Mouse (Mus musculus) large intestine, adult 2 months (tissue): ENCODE results near the gene Lpcat2. TPM values are rescaled to one million over a fixed set of nuclear protein-coding genes. Genes with fewer than 3 reads are reported as not detected.

Experiments used
- DNase-seq: peaks from one replicate; pipeline ENCODE4 v3.0.0-alpha.2; 2012; ENCODE audit warnings: low read depth, low spot score
- WGBS: fragments of 180-500 bp; shearing (Covaris S2); methylation state at CpG from one replicate; pipeline ENCODE4 v1.1.7; 2018; 5-methylcytosine and 5-hydroxymethylcytosine counted together
- polyA plus RNA-seq: library from polyadenylated mRNA; depleted of rRNA; stranded (reverse); fragments of >200 nt; gene quantifications from 2 replicates; pipeline ENCODE4 v1.2.3, GENCODE M21; 2012

Gene Lpcat2
- polyA plus RNA-seq, 1 experiment: 2.8 TPM

DNA sequence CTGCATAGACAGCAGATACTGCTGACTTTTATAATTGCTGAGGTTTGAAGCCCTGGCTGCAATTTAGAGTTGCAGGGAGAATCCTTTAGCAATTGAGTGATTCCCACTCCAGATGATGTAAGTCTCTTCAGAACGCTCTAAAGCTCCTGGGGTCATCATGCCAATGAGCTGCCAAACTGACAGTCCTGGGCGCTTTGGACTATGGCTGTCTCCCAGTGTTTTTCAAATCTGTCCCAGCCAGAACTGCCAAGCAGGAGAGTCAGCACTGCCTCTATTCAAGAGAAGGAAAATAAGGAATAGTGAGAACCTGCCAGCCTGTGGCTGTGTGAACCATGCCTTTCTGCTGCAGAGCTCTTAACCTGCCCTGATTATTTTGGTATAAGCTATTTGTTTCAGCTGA, 47.8 kb downstream of the Lpcat2 start:
- DNase-seq: no peak
- 88% methylated on average over 2 of the region's 2 CpGs for WGBS

DNA sequence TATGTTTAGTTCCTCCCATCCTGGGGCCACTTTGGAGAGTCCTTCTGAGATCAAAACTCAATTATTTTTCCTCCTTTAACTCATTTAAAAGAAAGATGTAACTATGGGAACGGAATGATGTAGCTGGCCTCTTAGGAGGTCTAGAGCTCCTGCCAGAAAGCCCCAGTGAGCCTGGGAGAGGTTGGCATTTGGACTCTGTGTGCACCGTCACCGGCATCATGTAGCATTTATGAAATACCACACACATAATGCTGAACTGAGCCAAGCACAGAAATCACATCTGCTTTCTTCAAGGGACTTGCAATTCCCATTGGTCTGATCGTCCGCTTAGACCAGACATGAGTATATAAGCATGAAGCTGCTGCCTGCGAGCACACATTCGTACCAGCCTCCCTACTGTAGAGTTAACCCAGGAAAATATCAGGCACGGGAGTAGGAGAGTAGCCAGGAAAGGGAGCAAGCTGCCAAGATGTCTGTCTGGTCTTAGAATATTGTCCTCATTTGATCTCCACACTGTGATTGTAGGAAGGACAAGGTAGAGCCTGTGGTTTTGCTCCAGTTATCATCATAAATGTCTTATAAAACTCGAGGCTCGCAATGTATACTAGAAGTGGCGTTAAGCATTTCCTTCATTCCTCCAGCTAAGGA, 48.5 kb downstream of the Lpcat2 start:
- 83% methylated on average over 11 of the region's 11 CpGs for WGBS
- DNase-seq: no peak

DNA sequence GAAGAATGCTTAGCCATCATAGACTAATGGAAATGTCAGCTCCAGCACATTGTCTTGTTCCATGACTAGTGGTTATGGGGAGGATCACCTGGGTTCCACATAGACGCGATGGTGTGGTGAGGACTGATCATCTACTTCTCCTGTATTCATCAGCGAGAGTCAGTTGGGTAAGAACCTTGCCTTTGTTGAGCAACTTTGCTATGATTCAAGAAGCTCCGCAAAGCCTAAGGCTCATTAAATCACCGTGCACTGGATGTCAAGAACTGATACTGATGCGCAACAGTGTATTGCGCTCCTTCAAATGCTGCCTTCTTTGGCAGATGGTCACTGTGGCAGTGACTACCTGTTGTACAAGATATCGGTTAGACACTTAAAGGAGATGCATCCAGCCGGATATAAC, 51.4 kb downstream of the Lpcat2 start:
- WGBS: 92% methylated on average over 9 of the region's 9 CpGs
- DNase-seq: no peak

DNA sequence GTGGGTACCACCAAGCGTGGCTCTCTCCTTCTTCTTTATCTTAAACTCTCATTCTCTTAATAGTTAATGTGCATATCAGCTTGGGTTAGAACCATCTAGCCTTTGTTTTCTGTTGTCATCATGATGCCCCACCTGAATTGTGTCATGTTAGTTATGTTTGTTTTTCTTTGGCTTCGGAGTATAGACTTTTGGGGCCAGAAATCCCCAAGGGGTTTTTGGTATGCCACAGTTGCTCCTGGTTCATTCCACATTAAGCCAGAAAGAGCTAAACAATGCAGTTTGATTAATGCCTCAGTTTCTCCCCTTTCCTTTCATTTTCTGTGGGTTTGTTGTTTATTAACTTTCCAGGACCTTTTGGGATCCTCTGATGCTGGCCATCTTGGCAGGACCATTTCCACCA, 53.3 kb downstream of the Lpcat2 start:
- WGBS: 95% methylated on average over 2 of the region's 2 CpGs
- DNase-seq: no peak

DNA sequence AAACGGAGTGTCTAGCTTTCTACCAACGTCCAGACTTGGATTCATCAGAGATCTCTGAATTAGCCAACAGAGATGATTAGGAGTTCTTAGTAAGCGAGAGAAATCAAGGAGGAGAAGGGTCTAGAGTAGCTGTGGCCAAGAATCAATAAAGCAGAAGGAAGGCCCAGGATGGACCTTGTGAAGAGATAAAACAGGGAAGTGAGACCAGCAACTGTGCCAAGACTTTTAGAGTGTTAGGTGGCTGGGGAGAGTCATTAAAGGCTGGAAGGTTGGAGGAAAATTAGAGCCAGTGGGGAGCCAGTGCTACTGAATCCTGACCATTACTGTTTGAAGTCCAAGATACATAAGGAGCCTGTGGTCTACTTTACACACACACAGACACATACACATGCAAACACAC, 56.3 kb downstream of the Lpcat2 start:
- 90% methylated on average over 3 of the region's 3 CpGs for WGBS
- DNase-seq: no peak

DNA sequence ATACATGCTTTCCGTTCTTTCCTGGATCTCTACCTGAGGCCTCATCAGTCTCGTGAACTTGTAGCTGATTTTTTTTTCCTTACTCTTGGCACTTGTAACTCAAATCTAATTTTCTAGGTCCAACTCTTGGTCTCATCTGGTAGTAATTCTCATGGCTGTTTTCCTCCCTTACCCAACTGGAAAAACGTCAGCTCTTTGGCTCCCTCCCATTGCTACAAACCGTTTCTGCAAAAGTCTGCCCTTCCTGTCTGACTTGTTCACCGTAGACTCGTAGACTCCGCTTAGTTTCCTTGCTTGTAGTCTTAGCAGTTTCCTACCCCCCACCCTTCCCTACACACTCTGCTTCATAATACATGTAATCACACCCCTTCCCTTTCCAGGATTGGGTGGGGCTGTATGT, 58.3 kb downstream of the Lpcat2 start:
- WGBS: 82% methylated on average over 7 of the region's 7 CpGs
- no peak for DNase-seq

DNA sequence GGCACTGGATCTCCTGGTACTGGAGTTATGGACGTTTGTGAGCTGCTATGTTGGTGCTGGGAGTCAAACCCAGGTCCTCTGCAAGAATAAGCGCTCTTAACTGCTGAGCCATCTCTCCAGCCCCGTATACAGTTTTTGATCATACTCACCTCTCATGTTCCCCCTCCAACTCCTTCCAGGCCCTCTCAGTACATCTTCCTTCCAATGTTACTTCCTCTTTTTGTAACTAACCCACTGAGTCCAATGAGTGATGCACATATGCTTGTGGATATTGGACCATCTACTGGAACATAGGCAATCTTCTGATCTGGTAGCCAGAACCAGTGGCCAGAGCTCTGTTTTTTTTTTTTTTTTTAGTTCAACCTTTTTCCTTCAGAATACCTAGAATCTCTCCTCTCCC, 60.9 kb downstream of the Lpcat2 start:
- no peak for DNase-seq
- 74% methylated on average over 3 of the region's 3 CpGs for WGBS

DNA sequence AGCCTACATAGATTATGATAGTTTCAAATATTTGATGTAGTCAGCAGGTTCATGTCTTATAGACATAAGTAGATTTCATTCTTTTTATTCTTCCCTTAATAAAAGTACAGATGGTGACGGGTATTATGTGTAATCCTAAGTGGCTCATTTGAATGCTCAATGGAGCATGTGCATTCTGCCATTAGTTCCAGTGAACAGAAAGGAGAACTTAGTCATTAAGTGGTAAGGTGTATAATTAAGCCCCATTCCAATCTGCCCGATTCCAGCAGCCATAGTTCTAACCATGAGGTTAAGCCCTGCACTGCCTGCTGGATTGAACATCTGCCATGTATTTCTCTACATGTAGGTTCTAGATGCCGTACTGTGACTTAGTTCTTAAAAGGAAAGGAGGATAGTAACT, 66.6 kb downstream of the Lpcat2 start:
- DNase-seq: no peak
- WGBS: 94% methylated on average over 3 of the region's 3 CpGs

DNA sequence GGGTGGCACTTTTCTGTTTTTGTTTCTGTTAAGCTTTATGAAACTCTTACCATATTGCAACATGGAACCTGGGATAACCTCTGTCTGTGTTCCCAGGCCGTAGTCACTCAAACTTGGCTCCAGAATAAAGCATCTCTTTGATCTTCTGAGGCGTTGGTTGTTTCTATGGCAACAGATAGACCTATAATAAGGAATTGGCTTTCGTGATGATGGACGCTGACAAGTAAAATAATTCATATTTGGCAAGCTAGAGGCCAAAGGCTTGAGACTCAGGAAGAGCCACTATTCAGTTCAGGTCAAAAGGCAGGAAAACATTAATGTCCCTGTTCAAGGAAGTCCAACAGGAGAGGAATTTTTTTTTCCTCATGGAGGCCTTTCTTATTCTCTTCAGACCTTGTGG, 73.8 kb downstream of the Lpcat2 start:
- no peak for DNase-seq
- WGBS: 33% methylated on average over 4 of the region's 4 CpGs

DNA sequence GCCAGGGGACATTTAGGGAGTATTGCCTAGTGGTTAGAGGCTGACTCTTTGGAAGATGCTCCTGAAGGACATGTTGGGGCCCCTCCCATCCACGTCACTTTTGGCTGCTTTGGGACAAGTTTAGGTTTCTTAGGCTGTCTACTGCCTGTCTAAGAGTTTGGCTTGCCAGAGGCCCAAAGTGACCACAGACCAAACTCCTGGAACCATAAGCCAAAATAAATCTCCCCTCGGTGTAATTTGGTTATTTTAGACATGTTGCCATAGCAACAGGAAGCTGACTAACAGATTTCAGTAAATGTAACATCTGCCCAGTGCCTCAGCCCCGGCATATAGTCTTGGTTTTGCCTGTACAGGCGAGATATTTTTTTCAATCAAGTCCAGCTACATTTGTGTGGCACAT, 82.9 kb downstream of the Lpcat2 start:
- DNase-seq: no peak
- 71% methylated on average over 4 of the region's 4 CpGs for WGBS

DNA sequence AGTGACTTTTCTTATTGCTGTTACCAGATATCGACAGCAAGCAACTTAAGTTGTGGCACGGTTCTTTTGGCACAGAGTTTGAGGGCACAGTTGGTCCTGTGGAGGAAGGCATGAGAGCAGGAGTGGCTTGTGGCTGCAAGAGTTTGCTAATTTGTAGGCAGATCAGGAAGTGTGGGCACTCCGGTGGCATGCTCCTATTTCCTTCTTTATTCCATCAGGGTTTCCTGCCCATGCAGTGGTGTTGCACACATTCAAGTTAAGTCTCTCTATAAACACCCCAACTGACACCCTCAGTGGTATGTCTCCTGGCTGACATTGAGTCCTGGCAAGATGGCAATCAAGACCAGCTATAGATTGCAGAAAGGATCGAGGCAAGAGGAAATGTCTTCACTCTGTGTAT, 93.9 kb downstream of the Lpcat2 start:
- no peak for DNase-seq
- 76% methylated on average over 4 of the region's 4 CpGs for WGBS

DNA sequence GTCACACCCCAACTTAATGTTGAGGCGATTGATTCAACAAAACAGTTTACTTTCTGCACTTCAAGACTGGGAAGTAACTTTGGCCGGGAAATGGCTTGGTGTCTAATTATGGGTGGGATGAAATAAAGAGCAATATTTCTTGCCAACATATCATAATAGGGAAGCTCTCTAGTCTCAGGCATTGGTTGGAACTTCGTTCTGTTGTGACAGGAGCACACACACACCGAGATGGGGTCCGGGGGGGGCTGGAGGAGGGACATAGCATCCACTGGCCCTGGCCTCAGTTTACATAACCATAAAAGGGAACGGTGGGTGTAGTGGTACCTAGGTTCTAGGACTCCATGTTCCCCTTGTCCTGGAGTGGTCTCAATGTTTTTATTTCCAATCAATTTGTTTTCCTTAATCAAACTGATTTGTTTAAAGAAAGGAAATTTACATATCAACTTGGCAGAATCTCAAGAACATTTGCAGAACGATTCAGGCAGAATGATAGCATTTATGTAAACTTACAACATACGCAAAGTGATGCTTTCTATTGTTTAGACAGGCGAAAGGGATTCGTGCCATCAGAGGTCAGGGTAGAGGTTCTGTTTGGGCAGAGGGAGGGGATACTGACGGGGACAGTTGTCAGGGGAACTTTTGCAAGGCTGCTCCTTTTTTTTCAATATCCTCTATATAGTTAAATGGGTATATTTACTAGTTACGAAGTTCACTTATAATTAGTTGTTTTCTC, 95.7 kb downstream of the Lpcat2 start:
- WGBS: 52% methylated on average over 12 of the region's 12 CpGs
- no peak for DNase-seq

DNA sequence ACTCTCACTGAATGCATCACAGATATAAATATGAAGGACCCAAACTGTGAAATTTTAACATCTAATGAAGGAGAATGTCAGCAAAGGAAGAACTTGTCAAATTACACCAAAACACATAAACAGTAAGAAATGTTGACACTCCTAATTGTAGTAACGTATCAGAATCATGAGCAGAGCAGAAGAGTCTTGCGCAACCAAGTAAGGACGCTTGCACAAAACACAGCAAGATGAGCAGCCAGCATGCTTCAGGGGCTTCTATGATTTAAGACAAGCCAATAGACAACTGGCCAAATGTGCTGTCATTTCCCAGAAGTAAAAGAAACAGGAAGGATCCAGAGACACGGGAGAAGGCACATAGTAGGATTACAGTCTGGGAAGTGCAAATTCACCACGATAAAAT, 98.9 kb downstream of the Lpcat2 start:
- WGBS: 63% methylated on average over 5 of the region's 5 CpGs

DNA sequence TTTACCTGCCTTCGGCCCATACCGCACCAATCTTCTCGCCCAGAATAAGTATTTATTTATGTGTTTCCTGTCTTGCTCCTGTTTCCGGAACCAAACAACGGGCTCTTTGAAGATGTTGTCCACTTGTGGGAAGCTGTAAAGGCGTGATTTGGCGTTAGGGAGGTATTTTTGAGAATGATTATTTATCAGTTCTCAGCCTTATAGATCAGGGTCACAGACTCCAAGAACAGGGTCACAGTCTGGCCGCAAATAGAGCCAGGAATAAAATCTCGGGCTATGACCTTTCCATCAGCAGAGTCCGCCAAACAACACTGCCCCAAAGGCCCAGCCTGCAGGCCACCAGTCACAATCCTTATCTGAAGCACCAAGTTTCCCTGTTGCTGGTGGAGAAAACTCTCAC, 104.6 kb downstream of the Lpcat2 start, which contains the start of gene Slc6a2:
Slc6a2 (plus strand) TSS at position 301 of the 400 bp plus-strand sequence.
- no peak for DNase-seq
- 71% methylated on average over 10 of the region's 10 CpGs for WGBS

More for the DNA sequence above, 98.9 kb downstream of the Lpcat2 start:
- no peak for DNase-seq

DNA sequence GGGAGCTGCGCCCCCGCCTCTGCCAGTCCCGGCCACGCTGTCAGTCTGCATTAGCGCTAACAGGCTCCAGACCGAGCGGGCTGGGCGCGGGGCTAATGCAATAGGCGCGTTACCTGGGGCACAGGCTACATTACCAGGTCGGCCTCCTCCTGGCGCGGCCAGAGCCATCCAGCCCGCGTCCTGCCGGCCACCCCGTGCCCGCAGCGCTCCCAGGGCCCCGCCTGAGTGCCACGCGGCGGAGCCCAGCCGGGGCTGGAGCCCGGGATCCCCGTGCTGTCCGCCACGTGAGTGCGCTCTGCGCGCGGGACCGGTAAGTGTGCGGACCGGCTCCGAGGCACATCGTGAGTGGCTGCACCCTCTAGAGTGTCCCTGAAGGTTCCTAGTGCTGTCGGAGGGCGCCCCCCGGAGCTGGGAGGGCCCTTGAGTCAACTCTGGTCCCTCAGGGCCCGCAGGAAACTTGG, 105.3 kb downstream of the Lpcat2 start:
- no peak for DNase-seq
- 2% methylated on average over 42 of the region's 42 CpGs for WGBS

DNA sequence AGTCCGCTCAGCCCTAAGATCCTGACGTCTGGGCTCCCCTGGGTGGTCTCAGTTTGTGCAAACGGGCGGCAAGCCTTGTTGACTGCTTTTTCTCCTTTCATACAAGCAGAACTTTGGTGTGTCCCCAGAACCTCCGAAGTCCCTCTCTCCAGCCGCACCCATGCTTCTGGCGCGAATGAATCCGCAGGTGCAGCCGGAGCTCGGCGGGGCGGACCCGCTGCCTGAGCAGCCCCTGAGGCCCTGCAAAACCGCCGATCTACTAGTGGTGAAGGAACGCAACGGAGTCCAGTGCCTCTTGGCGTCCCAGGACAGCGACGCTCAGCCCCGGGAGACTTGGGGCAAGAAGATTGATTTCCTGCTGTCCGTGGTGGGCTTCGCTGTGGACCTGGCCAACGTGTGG, 105.9 kb downstream of the Lpcat2 start:
- 3% methylated on average over 25 of the region's 25 CpGs for WGBS

DNA sequence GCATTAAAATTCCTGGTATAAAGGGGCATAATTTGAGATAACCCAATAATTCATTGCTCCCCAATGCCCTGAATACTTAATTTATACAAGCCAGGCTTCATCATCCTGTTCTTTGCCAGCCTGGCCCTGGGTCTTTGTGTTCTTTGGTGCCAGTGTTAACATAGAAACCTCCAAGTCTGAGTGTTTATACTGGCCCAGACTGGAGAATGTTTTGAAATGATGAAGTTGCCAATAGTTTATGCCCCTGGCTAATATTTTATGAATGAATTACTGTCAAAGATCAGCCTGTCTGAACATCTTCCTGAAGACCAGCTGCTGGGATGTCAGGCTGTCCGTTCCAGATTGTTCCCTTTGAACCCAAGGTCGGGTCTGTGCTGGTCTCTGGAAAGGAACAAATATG, 109.4 kb downstream of the Lpcat2 start:
- DNase-seq: no peak

More for the DNA sequence above, 105.9 kb downstream of the Lpcat2 start:
- no peak for DNase-seq

More for the DNA sequence above, 109.4 kb downstream of the Lpcat2 start:
- 44% methylated on average over 2 of the region's 2 CpGs for WGBS
